Mouse (Mus musculus): ENCODE measurements at regions not wholly inside any gene's neighbourhood (a gene's known extent, or its start where the extent isn't known, plus 50 kb on each side); places are given as distances from the start of the nearest gene placed in this dataset.

DNA sequence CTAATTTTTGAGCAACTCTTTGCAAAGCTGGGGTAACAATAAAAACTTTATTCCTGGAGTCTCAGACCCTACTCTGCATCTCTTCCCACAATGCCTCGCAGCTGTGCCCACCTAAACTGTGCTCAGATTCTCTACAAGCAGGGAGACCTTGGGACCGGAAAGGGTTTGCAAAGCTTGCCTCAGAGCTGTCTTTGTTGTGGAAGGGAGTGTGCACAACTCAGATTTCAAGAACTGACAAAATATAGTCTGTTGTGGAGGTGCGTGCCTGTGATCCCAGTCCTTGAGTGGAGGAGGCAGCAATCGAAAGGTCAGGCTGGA is 530.2 kb downstream of the Pdcd6ip start:
- TF ChIP-seq CTCF (conservative IDR thresholded peaks at IDR 0.05; ENCODE audit: insufficient read depth, insufficient read length, low read depth, low read length): no peak
- TF ChIP-seq POLR2A (IDR thresholded peaks at IDR 0.05; ENCODE audit: low read depth, low read length): no peak
